Mouse (Mus musculus) myocyte (in vitro differentiated cells): Measurements from ENCODE around the gene Vasn.

Source experiments
- CEBPB ChIP-seq: IDR thresholded peaks from 2 replicates; pipeline ENCODE4 v1.6.1; 2011; ENCODE audit warnings: mild to moderate bottlenecking, moderate library complexity; ENCODE audit not compliant: poor library complexity, insufficient read depth, severe bottlenecking
- E2F4 ChIP-seq: IDR thresholded peaks from one replicate; pipeline ENCODE4 v1.6.1; 2011; ENCODE audit warnings: mild to moderate bottlenecking, control low read depth, moderate library complexity; ENCODE audit not compliant: insufficient read depth
- MAX ChIP-seq: IDR thresholded peaks from one replicate; pipeline ENCODE4 v1.6.1; 2011; ENCODE audit warnings: low read depth, mild to moderate bottlenecking, control low read depth
- MYOG ChIP-seq, 3 experiments: IDR thresholded peaks; one replicate each; pipeline ENCODE4 v1.6.1; 2011; ENCODE audit warnings: control low read depth in 2 of 3, low read depth in 2 of 3, mild to moderate bottlenecking in 2 of 3; ENCODE audit not compliant: insufficient read length in 2 of 3, control insufficient read depth in 1 of 3, insufficient read depth in 1 of 3
- POLR2A ChIP-seq: IDR thresholded peaks from one replicate; pipeline ENCODE4 v1.6.1; 2011; ENCODE audit warnings: low read depth, mild to moderate bottlenecking, control low read depth, moderate library complexity; ENCODE audit not compliant: insufficient read length
- POLR2AphosphoS2 ChIP-seq: IDR thresholded peaks from one replicate; pipeline ENCODE4 v1.6.1; 2011; ENCODE audit warnings: low read depth, control low read depth; ENCODE audit not compliant: insufficient read length
- REST ChIP-seq: IDR thresholded peaks from one replicate; pipeline ENCODE4 v1.6.1; 2011; ENCODE audit warnings: mild to moderate bottlenecking, control low read depth, moderate library complexity; ENCODE audit not compliant: insufficient read depth, insufficient read length
- SRF ChIP-seq: IDR thresholded peaks from one replicate; pipeline ENCODE4 v1.6.1; 2011; ENCODE audit warnings: low read depth; ENCODE audit not compliant: control insufficient read depth, insufficient read length
- TCF3 ChIP-seq: IDR thresholded peaks from one replicate; pipeline ENCODE4 v1.6.1; 2011; ENCODE audit warnings: low read depth, control low read depth; ENCODE audit not compliant: insufficient read length
- USF1 ChIP-seq: IDR thresholded peaks from one replicate; pipeline ENCODE4 v1.6.1; 2011; ENCODE audit warnings: low read depth, mild to moderate bottlenecking, control low read depth, moderate library complexity

- TF ChIP-seq POLR2A (no peak), MAX (no peak), MYOG (IDR thresholded peaks at IDR 0.05; ENCODE audit: control insufficient read depth in 1 of 3, insufficient read depth in 1 of 3, insufficient read length in 2 of 3, low read depth in 2 of 3) (no peak), CEBPB (no peak), POLR2AphosphoS2 (no peak), E2F4 (no peak), USF1 (no peak), REST (no peak), SRF (no peak), TCF3 (no peak)
Measured at GRCm38 (mm10) chr16:4678080-4678479, 38.3 kb downstream of the Vasn start.
